Mouse (Mus musculus) T-cell, adult 66 days (primary cell): ENCODE measurements around the gene Fam162a. TPM values are rescaled to one million over a fixed set of nuclear protein-coding genes. Genes with fewer than 3 reads are reported as not detected.

Experiments
- total RNA-seq, 2 experiments: library from RNA; stranded (reverse); gene quantifications; 3 replicates in 1 of 2; 4 replicates in 1 of 2; pipeline ENCODE4 v1.2.4; 2023

The Fam162a gene
- 10 to 100 TPM; 47.8 to 49.0 TPM for total RNA-seq

DNA sequence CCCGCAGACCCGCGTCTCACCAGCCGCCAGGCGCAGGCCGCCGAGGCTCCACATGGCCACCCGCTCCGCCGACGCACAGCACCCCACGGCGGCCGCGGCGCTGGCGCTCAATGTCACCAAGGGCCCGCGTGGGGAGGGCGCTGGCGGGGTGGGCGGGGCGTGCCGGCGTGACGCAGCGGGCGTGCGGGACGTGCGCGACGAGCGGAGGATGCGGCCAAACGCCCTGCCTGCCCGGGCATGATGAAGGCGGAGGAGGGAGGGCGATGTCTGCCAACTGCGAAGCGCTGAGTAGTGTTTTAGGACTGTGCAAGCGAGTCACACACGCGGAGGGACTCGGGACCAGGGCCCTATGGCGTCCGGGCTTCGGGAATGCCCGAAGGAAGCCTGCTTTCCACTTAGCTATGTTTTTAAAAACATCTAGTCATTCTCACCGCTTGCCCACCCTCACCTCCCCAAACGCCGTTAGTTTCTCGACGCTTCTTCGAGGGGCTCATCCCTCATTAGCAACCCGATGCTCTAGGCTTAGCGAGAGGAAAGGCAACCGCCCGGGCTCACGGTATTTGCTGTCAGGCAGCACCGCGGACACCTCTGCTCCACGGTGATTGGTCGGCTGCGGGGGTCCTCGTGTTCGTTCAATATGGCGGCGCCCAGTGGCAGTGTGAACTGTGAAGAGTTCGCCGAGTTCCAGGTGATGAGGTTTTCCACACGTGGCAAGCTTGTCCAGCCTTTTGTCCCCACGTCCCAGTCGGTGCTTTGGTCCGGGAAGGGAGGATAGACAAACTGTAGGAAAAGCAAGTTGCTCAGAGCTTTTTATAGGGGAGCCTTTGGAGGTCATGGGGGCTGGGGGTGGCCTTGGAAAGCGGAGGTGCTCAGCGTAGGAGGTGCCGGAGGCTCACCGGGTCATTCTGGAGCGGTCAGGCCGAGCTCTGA lies at the start of gene Fam162a, which contains the start of gene Ccdc58:
TSS of gene Fam162a (minus strand) at position 145 of the 930 bp plus-strand sequence.
TSS of gene Ccdc58 (plus strand) at position 236 of the 930 bp plus-strand sequence.

DNA sequence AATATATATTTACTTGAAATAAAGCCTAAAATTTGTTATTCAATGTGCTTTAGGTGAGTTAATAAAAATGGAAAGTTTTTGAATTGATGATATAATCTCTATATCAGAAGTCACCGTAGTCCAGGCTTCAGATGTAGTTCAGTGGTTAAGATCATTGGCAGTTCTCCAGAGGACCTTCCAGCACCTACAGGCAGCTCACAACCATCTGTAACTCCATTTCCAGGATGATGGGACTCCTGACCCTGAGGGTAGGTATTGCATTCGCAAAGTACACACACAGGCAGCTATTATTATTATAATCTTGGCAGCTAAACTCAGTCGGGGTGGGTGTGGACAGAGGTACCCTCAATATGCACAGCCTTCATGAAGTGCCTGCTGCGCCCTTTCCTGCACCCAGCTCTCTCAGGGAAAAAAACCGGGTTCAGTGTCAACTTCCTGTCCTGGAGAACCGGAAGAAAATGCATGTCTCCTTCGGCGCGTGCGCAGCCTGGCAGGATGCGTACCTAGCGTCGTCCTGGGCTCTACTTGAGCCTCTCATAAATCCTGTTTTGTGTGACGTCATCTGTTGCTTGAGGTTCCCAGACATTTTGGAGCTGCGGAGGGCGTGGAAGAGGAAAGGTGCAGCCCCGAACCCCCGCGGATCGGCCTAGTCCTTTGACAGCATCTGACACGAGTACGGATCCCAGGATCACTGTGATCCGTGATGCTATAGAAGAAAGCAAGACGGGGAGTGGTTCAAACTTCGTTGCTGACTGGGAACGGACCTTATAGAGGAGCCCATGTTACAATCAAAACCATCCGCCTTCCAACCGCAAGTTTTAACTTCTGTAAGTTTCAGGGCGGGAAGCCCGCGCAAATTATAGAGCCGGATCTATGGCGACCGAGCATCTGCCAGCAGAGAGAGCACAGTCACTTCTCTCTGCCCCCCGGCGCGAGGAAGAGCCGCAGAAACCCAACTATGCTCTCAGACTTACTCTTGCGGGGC lies 30.5 kb downstream of the Fam162a start, which contains the start of gene Wdr5b:
TSS of gene Wdr5b (plus strand) at position 551 of the 985 bp plus-strand sequence.

Other genes starting within 250 kb of the Fam162a start
- 10 to 100 TPM; 61.0 to 78.7 TPM for gene Parp14, start 200.1 kb downstream of the Fam162a start, total RNA-seq
- 10 to 100 TPM; 57.1 to 69.5 TPM for gene Parp9, start 133.1 kb downstream of the Fam162a start, total RNA-seq
- 10 to 100 TPM; 58.0 to 67.3 TPM for gene Dtx3l, start 132.4 kb downstream of the Fam162a start, total RNA-seq
- gene Kpna1, start 92.8 kb downstream of the Fam162a start, total RNA-seq = 10 to 100 TPM; 74.8 to 81.7 TPM
- gene Wdr5b, start 30.4 kb downstream of the Fam162a start, total RNA-seq = 10 to 100 TPM; 11.3 to 13.3 TPM
- gene Ccdc58, start 91 bp upstream of the Fam162a start, total RNA-seq = 10 to 100 TPM; 38.1 to 43.4 TPM
- not detected for gene Csta1, start 59.6 kb upstream of the Fam162a start, total RNA-seq
- gene Stfa2l1, start 85.2 kb upstream of the Fam162a start, total RNA-seq = not detected
- gene Gm5483, start 112.6 kb upstream of the Fam162a start, total RNA-seq = not detected
- gene Gm5416, start 138.8 kb upstream of the Fam162a start, total RNA-seq = not detected
- gene 2010005H15Rik, start 149.9 kb upstream of the Fam162a start, total RNA-seq = not detected
- not detected for gene Stfa1, start 205.4 kb upstream of the Fam162a start, total RNA-seq